Mouse (Mus musculus) liver, adult 2 months (tissue): ENCODE results near the gene Rbks. TPM values are rescaled to one million over a fixed set of nuclear protein-coding genes. Genes with fewer than 3 reads are reported as not detected.

Source experiments
- DNase-seq: peaks from one replicate; pipeline ENCODE4 v3.0.0-alpha.2; 2011; ENCODE audit warnings: low read depth, low spot score; ENCODE audit errors: extremely low read depth
- H3K27ac ChIP-seq: fragments of 200-500 bp; replicated peaks from 2 replicates; pipeline ENCODE4 v1.5.1; 2012; ENCODE audit warnings: low read depth, mild to moderate bottlenecking, control low read depth, inconsistent platforms, low read length; ENCODE audit not compliant: insufficient read depth
- H3K27me3 ChIP-seq: fragments of 200-500 bp; 2 replicates; pipeline ENCODE4 v1.6.1; 2012; ENCODE audit warnings: mild to moderate bottlenecking, moderate library complexity, low read length, inconsistent platforms; ENCODE audit not compliant: control insufficient read depth, insufficient read depth
- H3K36me3 ChIP-seq: fragments of 200-500 bp; 2 replicates; pipeline ENCODE4 v1.6.1; 2012; ENCODE audit warnings: low read length, inconsistent platforms; ENCODE audit not compliant: control insufficient read depth, insufficient read depth
- H3K4me1 ChIP-seq: fragments of 200-500 bp; 2 replicates; pipeline ENCODE4 v1.6.1; 2011; ENCODE audit warnings: low read length; ENCODE audit not compliant: control insufficient read depth, insufficient read depth
- H3K4me3 ChIP-seq: fragments of 200-500 bp; 2 replicates; pipeline ENCODE4 v1.5.1; 2011; ENCODE audit warnings: low read depth, mild to moderate bottlenecking, control low read depth, low read length, moderate library complexity; ENCODE audit not compliant: insufficient read depth
- H3K79me2 ChIP-seq: fragments of 200-500 bp; 2 replicates; pipeline ENCODE4 v1.6.1; 2012; ENCODE audit warnings: inconsistent platforms, mild to moderate bottlenecking, low read length, moderate library complexity; ENCODE audit not compliant: control insufficient read depth, insufficient read depth
- H3K9ac ChIP-seq: fragments of 200-500 bp; 2 replicates; pipeline ENCODE4 v1.6.1; 2012; ENCODE audit warnings: low read depth, mild to moderate bottlenecking, control low read depth, inconsistent platforms, low read length
- CTCF ChIP-seq: fragments of 200-500 bp; IDR thresholded peaks from 2 replicates; pipeline ENCODE4 v1.5.1; 2011; ENCODE audit warnings: low read depth, low read length, control low read depth
- POLR2A ChIP-seq: fragments of 200-500 bp; IDR thresholded peaks from 2 replicates; pipeline ENCODE4 v1.6.1; 2011; ENCODE audit warnings: low read length, control low read depth; ENCODE audit not compliant: insufficient read depth; ENCODE audit errors: extremely low read depth
- WGBS: fragments of 180-500 bp; shearing (Covaris S2); methylation state at CpG from one replicate; pipeline ENCODE4 v1.1.7; 2018; 5-methylcytosine and 5-hydroxymethylcytosine counted together
- polyA plus RNA-seq: library from polyadenylated mRNA; depleted of rRNA; stranded (reverse); fragments of >200 nt; gene quantifications from 2 replicates; pipeline ENCODE4 v1.2.3, GENCODE M21; 2012
- total RNA-seq: library from RNA; depleted of rRNA; stranded (reverse); fragments of >200 nt; gene quantifications from 2 replicates; pipeline ENCODE4 v1.2.3, GENCODE M21; 2014

The Rbks gene
- total and polyA plus RNA-seq, 2 experiments, result 11.6 to 18.4 TPM

- H3K27ac ChIP-seq, result no peak overlapping the region
- H3K36me3 ChIP-seq, result no peaks in the 10 kb centered on the region
- H3K27me3 ChIP-seq, result no peaks in the 10 kb centered on the region
- no peaks in the 10 kb centered on the region for H3K4me1 ChIP-seq
- no peak overlapping the region for H3K9ac ChIP-seq
- peaks cover 2% of the 10 kb centered on the region; the same call in 1 of the 2 replicates for H3K79me2 ChIP-seq
- no peak for DNase-seq
- H3K4me3 ChIP-seq, result no peak overlapping the region
- 76% methylated on average over 3 of the region's 3 CpGs for WGBS
- TF ChIP-seq CTCF (no peak), POLR2A (no peak)
Measured at GRCm38 (mm10) chr5:31687972-31688371, 9.5 kb downstream of the Rbks start.

GRCm38 (mm10) chr5:31686040-31686439 lies 11.4 kb downstream of the Rbks start:
- H3K27ac ChIP-seq, result no peak overlapping the region

GRCm38 (mm10) chr5:31682305-31682704 lies 15.1 kb downstream of the Rbks start:
- Histone ChIP-seq H3K36me3 (no peaks in the 10 kb centered on the region), H3K27me3 (no peaks in the 10 kb centered on the region), H3K4me1 (no peaks in the 10 kb centered on the region; the same call in 1 of the 2 replicates), H3K4me3 (no peak overlapping the region), H3K79me2 (peaks cover 2% of the 10 kb centered on the region; the same call in 1 of the 2 replicates), H3K9ac (no peak overlapping the region), H3K27ac (no peak overlapping the region)
- TF ChIP-seq CTCF (no peak), POLR2A (no peak)
- WGBS, result 66% methylated on average over 1 of the region's 1 CpGs
- peak; percentile 45 for DNase-seq

More at GRCm38 (mm10) chr5:31686040-31686439, 11.4 kb downstream of the Rbks start:
- no peak for TF ChIP-seq CTCF
- no peak for TF ChIP-seq POLR2A
- WGBS, result 74% methylated on average over 2 of the region's 2 CpGs
- Histone ChIP-seq H3K4me1 (no peaks in the 10 kb centered on the region), H3K9ac (no peak overlapping the region), H3K27me3 (no peaks in the 10 kb centered on the region), H3K79me2 (peaks cover 5% of the 10 kb centered on the region), H3K36me3 (no peaks in the 10 kb centered on the region), H3K4me3 (no peak overlapping the region)
- DNase-seq, result no peak

GRCm38 (mm10) chr5:31680183-31680582 lies 17.2 kb downstream of the Rbks start:
- 91% methylated on average over 4 of the region's 4 CpGs for WGBS
- no peak overlapping the region for H3K9ac ChIP-seq
- no peaks in the 10 kb centered on the region for H3K27me3 ChIP-seq
- H3K4me3 ChIP-seq, result no peak overlapping the region
- peaks cover 2% of the 10 kb centered on the region; the same call in 1 of the 2 replicates for H3K79me2 ChIP-seq
- DNase-seq, result no peak
- H3K36me3 ChIP-seq, result no peaks in the 10 kb centered on the region
- no peaks in the 10 kb centered on the region; the same call in 1 of the 2 replicates for H3K4me1 ChIP-seq
- TF ChIP-seq POLR2A, result no peak
- TF ChIP-seq CTCF, result no peak
- no peak overlapping the region for H3K27ac ChIP-seq

GRCm38 (mm10) chr5:31678000-31678399 lies 19.4 kb downstream of the Rbks start:
- Histone ChIP-seq H3K27ac (no peak overlapping the region), H3K27me3 (no peaks in the 10 kb centered on the region), H3K36me3 (peaks cover under 1% of the 10 kb centered on the region; the same call in 1 of the 2 replicates), H3K79me2 (peaks cover 2% of the 10 kb centered on the region; the same call in 1 of the 2 replicates), H3K4me1 (no peaks in the 10 kb centered on the region; the same call in 1 of the 2 replicates), H3K9ac (no peak overlapping the region), H3K4me3 (no peak overlapping the region)
- TF ChIP-seq POLR2A (no peak), CTCF (no peak)
- 70% methylated on average over 1 of the region's 1 CpGs for WGBS
- peak; percentile 63 for DNase-seq

GRCm38 (mm10) chr5:31673431-31673830 lies 24.0 kb downstream of the Rbks start:
- 80% methylated on average over 2 of the region's 2 CpGs for WGBS
- no peaks in the 10 kb centered on the region for H3K27me3 ChIP-seq

More at GRCm38 (mm10) chr5:31673431-31673830, 24.0 kb downstream of the Rbks start:
- no peaks in the 10 kb centered on the region; the same call in 1 of the 2 replicates for H3K4me1 ChIP-seq
- TF ChIP-seq CTCF (no peak), POLR2A (no peak)
- peaks cover 8% of the 10 kb centered on the region for H3K36me3 ChIP-seq
- no peak overlapping the region for H3K4me3 ChIP-seq
- no peak for DNase-seq
- H3K79me2 ChIP-seq, result no peaks in the 10 kb centered on the region
- H3K27ac ChIP-seq, result no peak overlapping the region
- no peak overlapping the region for H3K9ac ChIP-seq
